Mouse (Mus musculus): Measurements from ENCODE around the gene Rassf9.

- TF ChIP-seq CTCF (IDR thresholded peaks at IDR 0.05; ENCODE audit: control insufficient read depth, insufficient read depth, insufficient read length), result no peak
- TF ChIP-seq MYOG (IDR thresholded peaks at IDR 0.05; ENCODE audit: control insufficient read depth, extremely low read depth, insufficient read length), result no peak
- TF ChIP-seq MAX (IDR thresholded peaks at IDR 0.05), result no peak
- TF ChIP-seq CEBPB (IDR thresholded peaks at IDR 0.05; ENCODE audit: low read depth), result no peak
- no peak for TF ChIP-seq FOSL1 (IDR thresholded peaks at IDR 0.05; ENCODE audit: insufficient read depth, low read length, poor library complexity, severe bottlenecking)
- TF ChIP-seq USF1 (IDR thresholded peaks at IDR 0.05; ENCODE audit: low read depth), result no peak
Observed at GRCm38 (mm10) chr10:102527901-102528300, 15.9 kb downstream of the Rassf9 start.

Measured in C2C12 (cell line).